Mouse (Mus musculus) ES-E14 (cell line): ENCODE data around the gene Cbarp.

Experiments used
- HCFC1 ChIP-seq: IDR thresholded peaks from 2 replicates; pipeline ENCODE4 v1.6.1; 2012; ENCODE audit warnings: low read length, inconsistent platforms, borderline replicate concordance; ENCODE audit not compliant: insufficient read depth
- MAFK ChIP-seq: IDR thresholded peaks from 2 replicates; pipeline ENCODE4 v1.6.1; 2014; ENCODE audit warnings: mild to moderate bottlenecking, low read depth, low read length, inconsistent platforms; ENCODE audit not compliant: insufficient read depth
- ZC3H11A ChIP-seq: IDR thresholded peaks from 2 replicates; pipeline ENCODE4 v1.6.1; 2012; ENCODE audit warnings: low read depth, mild to moderate bottlenecking, inconsistent platforms, low read length, borderline replicate concordance
- ZNF384 ChIP-seq: IDR thresholded peaks from 2 replicates; pipeline ENCODE4 v1.6.1; 2012; ENCODE audit warnings: low read depth, low read length, inconsistent platforms

DNA sequence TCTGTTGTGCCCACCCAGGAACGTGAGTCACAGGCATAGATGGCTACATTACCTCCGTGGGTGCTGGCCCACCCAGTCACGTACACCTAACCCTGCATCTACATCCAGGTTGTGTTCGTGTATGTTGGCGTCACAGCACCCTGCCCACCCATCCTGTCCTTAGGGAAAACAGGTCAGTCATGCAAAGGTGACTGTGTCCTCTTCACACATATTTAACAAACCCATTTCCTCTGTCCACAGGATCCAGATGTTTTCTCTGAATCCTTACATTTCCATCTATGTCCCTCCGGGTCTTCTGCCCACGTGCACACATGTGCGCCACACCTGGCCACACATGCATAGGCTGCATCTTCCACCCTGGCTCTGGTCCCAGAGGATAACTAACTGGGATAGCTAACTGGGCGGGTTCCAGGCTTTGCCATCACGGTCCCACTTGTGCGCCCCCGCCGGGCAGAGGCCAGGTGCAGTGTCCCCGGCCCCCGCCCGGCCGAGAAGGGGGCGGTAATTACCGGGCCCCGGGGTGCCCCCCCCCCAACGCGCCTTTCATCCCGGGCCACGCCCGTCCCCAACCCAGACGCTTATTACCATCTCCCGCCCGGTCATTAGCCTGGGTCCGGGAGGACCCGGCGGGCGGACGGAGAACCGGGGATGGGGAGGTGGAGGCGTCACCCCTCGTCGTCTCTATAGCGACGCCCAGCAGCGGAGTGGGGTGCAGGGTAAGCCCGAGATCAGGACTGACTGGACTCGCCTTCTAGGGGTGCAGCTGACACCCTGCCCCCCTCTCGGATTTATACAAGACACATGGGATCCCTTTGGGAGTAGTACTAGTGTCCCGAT is 23.7 kb upstream of the Cbarp start:
- TF ChIP-seq HCFC1, result no peak
- no peak for TF ChIP-seq ZNF384
- TF ChIP-seq ZC3H11A, result no peak
- no peak for TF ChIP-seq MAFK
